Mouse (Mus musculus) limb, embryonic 14.5 days (tissue): ENCODE measurements around the gene Slc35c1. TPM values are rescaled to one million over a fixed set of nuclear protein-coding genes. Genes with fewer than 3 reads are reported as not detected.

Experiments
- ATAC-seq: fragments of 200-750 bp; cut with Nextera tagmentation; 2 replicates; pipeline ENCODE4 v1.8.0; 2017; ENCODE audit warnings: low read depth, moderate number of reproducible peaks, moderate TSS enrichment; ENCODE audit not compliant: low FRiP score
- DNase-seq: peaks from one replicate; pipeline ENCODE4 v3.0.0-alpha.2; 2015; ENCODE audit warnings: low spot score
- H3K27ac ChIP-seq: fragments of 300-500 bp; sonication (generic); replicated peaks from 2 replicates; pipeline ENCODE4 v1.5.1; 2014; ENCODE audit warnings: low read depth, mild to moderate bottlenecking, low read length, moderate library complexity, mixed read lengths
- H3K27me3 ChIP-seq: fragments of 300-500 bp; sonication (generic); 2 replicates; pipeline ENCODE4 v1.6.1; 2014; ENCODE audit warnings: low read length, mixed read lengths; ENCODE audit not compliant: control insufficient read depth, insufficient read depth
- H3K36me3 ChIP-seq: fragments of 300-500 bp; sonication (generic); 2 replicates; pipeline ENCODE4 v1.6.1; 2014; ENCODE audit warnings: mild to moderate bottlenecking, low read length, moderate library complexity, mixed read lengths; ENCODE audit not compliant: control insufficient read depth, insufficient read depth
- H3K4me1 ChIP-seq: fragments of 300-500 bp; sonication (generic); 2 replicates; pipeline ENCODE4 v1.6.1; 2014; ENCODE audit warnings: antibody characterized with exemption, low read length, mixed read lengths; ENCODE audit not compliant: control insufficient read depth, insufficient read depth
- H3K4me2 ChIP-seq: fragments of 300-500 bp; sonication (generic); replicated peaks from 2 replicates; pipeline ENCODE4 v1.6.1; 2014; ENCODE audit warnings: low read depth, mild to moderate bottlenecking, low read length, moderate library complexity; ENCODE audit not compliant: severe bottlenecking
- H3K4me3 ChIP-seq: fragments of 300-500 bp; sonication (generic); replicated peaks from 2 replicates; pipeline ENCODE4 v1.5.1; 2014; ENCODE audit warnings: low read length
- H3K9ac ChIP-seq: fragments of 300-500 bp; sonication (generic); 2 replicates; pipeline ENCODE4 v1.6.1; 2014; ENCODE audit warnings: mild to moderate bottlenecking, low read depth, low read length, moderate library complexity; ENCODE audit not compliant: severe bottlenecking
- H3K9me3 ChIP-seq: fragments of 300-500 bp; sonication (generic); 2 replicates; pipeline ENCODE4 v1.6.1; 2016; ENCODE audit warnings: low read length; ENCODE audit not compliant: control insufficient read depth
- POLR2A ChIP-seq: fragments of 200-500 bp; IDR thresholded peaks from 2 replicates; pipeline ENCODE4 v1.8.0; 2012; ENCODE audit warnings: inconsistent platforms, mild to moderate bottlenecking, moderate library complexity, borderline replicate concordance; ENCODE audit not compliant: insufficient read depth, insufficient read length; ENCODE audit errors: extremely low read depth
- WGBS: fragments of 180-500 bp; shearing (Covaris S2); extraction: QIAGEN DNeasy Blood & Tissue Kit; methylation state at CpG from one replicate; pipeline ENCODE4 v1.1.7; 2014; 5-methylcytosine and 5-hydroxymethylcytosine counted together
- polyA plus RNA-seq, 2 experiments: library from polyadenylated mRNA; depleted of rRNA in 1 of 2; stranded (reverse) in 1 of 2; unstranded in 1 of 2; fragments of >200 nt; fragmentation: Nextera tagmentation in 1 of 2; extraction: Ambion mirVana in 1 of 2; gene quantifications; 2 replicates each; pipeline versions ENCODE4 v1.2.1 to v1.2.3; 2012 to 2014

Slc35c1 gene
- polyA plus RNA-seq, 2 experiments = 14.3 to 16.1 TPM

DNA sequence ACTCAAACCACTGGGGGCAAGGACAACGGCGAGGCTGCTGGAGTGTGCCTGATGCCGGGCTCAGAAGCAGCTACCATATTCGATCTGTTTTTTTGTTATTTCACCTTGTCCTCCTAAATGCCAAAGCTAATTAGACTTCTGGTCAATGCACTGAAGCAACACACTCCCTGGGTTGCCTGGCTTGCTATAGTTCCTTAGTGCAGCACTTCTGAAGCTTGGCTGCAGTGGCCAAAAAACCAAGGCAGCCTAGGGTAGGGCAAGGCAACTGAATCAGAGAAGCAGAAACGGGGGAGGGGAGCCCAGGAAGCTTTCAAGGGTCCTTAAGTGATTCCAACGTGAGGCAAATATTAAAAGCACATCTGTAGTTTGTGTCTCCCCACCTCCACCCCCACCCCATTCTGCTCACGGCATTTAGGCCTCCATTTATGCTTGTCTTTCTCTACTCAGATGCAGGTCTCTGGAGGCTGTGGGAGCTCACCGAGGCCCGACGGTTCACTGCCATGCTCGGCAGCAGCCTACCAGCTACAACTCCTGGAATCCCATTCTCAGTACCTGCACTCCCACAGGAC, 28.6 kb downstream of the Slc35c1 start:
- peak overlapping the region; percentile 64 for H3K4me2 ChIP-seq
- ATAC-seq (no peak), DNase-seq (no peak)
- H3K4me1 ChIP-seq = peaks cover 54% of the 10 kb centered on the region
- 43% methylated on average over 11 of the region's 11 CpGs for WGBS
- peak overlapping the region; percentile 20; the same call in 1 of the 2 replicates for H3K27ac ChIP-seq
- no peaks in the 10 kb centered on the region for H3K9me3 ChIP-seq
- TF ChIP-seq POLR2A = no peak
- H3K36me3 ChIP-seq = no peaks in the 10 kb centered on the region
- peak overlapping the region; percentile 28 for H3K9ac ChIP-seq
- peak overlapping the region; percentile 88 for H3K4me3 ChIP-seq
- no peaks in the 10 kb centered on the region for H3K27me3 ChIP-seq

DNA sequence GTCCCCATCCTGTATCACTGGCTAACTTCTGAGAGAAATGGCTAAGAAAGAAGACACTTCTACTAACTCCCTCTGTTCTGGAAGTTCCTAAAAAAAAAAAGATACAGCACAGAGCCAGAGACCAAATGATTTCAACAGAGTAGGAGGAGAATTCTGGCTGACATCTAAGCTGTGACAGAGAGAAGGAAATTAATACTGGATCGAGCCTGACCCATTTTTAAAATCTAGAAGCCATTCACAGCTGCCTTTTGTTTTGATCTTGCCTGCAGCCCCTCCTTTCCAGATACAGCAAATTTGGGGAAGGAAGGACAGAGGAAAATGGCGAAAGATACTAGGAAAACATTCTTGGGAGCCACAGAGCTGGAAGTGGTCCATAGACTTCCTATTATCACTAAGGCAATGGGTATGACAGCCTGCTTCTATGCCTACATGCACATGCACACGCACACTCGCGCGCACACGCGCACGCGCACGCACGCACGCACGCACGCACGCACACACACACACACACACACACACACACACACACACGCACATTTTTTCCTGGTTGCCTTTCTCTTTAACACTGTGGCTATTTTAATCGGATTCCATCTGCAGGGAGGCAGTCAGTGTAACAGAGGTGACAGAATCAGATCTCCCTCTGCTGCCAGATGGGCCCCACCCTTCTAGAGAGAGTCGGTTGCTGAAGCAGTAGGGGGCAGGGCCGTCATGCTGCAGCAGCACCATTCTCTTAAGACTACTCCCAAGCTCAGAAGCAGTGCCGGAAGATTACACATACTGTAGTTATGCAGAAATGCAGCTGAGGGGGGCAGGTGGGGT, 29.4 kb downstream of the Slc35c1 start:
- H3K36me3 ChIP-seq = peaks cover 1% of the 10 kb centered on the region; the same call in 1 of the 2 replicates
- H3K4me1 ChIP-seq = peaks cover 56% of the 10 kb centered on the region
- no peak for TF ChIP-seq POLR2A
- DNase-seq (peak; percentile 59), ATAC-seq (no peak)
- H3K4me3 ChIP-seq = peak overlapping the region; percentile 88
- WGBS = 68% methylated on average over 21 of the region's 21 CpGs
- H3K9ac ChIP-seq = peak overlapping the region; percentile 28; the same call in 1 of the 2 replicates
- no peaks in the 10 kb centered on the region for H3K9me3 ChIP-seq
- H3K27me3 ChIP-seq = no peaks in the 10 kb centered on the region
- H3K27ac ChIP-seq = peak overlapping the region; percentile 20; the same call in 1 of the 2 replicates
- peak overlapping the region; percentile 64 for H3K4me2 ChIP-seq

DNA sequence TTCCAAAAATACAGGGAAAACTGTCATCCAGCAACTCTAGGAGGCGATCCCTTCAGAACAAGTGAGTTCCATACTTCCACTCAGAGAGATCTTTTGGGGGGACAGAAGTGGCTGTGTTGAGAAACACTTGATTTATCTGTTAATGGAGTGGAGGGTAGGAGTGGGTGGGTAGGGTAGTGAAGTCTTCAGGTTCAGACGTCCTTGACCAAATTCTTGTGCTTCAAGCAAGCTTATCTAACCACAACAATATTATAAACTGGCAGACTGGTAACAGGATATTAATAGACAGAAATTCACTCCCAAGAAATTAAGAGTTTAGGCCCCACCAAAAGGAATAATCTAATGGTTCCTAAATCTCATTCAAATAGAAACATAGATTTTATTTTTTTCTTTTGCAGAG, 30.2 kb downstream of the Slc35c1 start:
- ATAC-seq (no peak), DNase-seq (no peak)
- H3K36me3 ChIP-seq = peaks cover 9% of the 10 kb centered on the region
- no peak overlapping the region for H3K9ac ChIP-seq
- peaks cover 64% of the 10 kb centered on the region for H3K4me1 ChIP-seq
- no peak overlapping the region for H3K27ac ChIP-seq
- 84% methylated on average over 2 of the region's 2 CpGs for WGBS
- H3K4me3 ChIP-seq = no peak overlapping the region
- no peak for TF ChIP-seq POLR2A
- H3K27me3 ChIP-seq = no peaks in the 10 kb centered on the region
- no peaks in the 10 kb centered on the region for H3K9me3 ChIP-seq
- H3K4me2 ChIP-seq = no peak overlapping the region

DNA sequence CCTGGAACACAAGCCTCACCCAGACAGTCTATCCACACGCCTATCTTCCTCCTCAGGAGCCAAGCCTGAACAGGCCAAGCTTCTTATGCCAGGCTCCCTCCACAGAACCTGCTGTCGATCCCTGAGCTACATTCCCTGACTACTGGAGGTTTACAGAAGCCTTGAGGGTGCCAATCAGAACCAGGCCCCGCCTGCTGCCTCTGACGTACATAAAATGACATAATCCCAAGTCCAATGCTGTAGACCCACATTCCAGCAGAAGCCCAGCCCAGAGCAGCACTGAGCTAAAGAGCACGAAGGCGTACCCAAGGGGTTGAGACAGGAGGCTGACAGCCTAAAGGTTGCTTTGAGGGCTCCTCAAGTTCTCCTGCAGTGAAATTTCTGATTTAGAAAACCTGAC, 32.5 kb downstream of the Slc35c1 start:
- no peaks in the 10 kb centered on the region for H3K9me3 ChIP-seq
- H3K36me3 ChIP-seq = peaks cover 31% of the 10 kb centered on the region
- no peak for TF ChIP-seq POLR2A
- H3K4me3 ChIP-seq = no peak overlapping the region
- peaks cover 71% of the 10 kb centered on the region for H3K4me1 ChIP-seq
- no peak overlapping the region for H3K9ac ChIP-seq
- H3K27me3 ChIP-seq = no peaks in the 10 kb centered on the region
- H3K27ac ChIP-seq = peak overlapping the region; percentile 87
- peak; percentile 70 for DNase-seq
- H3K4me2 ChIP-seq = no peak overlapping the region
- WGBS = 38% methylated on average over 6 of the region's 6 CpGs
- peak; percentile 21; the same call in 1 of the 2 replicates for ATAC-seq

DNA sequence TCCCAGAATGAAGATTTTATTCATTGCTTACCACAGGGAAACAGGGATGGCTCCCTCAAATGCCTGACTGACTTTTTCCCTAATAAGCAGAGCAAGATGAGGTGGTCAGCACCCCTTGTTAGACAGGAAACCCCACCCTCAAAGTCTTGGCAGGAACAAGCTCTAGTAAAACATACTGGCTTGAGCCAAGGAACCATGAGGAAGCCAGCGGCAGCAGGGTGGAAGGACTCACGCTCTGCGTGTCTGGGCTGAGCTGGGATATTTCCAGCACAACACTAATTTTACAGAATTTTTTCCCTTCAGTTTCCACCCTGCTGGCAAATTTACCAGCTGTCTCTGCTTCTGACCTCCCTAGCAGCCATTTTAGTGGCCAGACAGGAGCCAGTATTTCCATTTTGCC, 33.9 kb downstream of the Slc35c1 start:
- WGBS = 36% methylated on average over 3 of the region's 3 CpGs
- ATAC-seq = peak; percentile 29; the same call in 1 of the 2 replicates
- Histone ChIP-seq H3K27me3 (no peaks in the 10 kb centered on the region), H3K4me3 (no peak overlapping the region), H3K36me3 (peaks cover 46% of the 10 kb centered on the region), H3K9ac (no peak overlapping the region), H3K4me1 (peaks cover 56% of the 10 kb centered on the region), H3K27ac (peak overlapping the region; percentile 87), H3K4me2 (no peak overlapping the region), H3K9me3 (no peaks in the 10 kb centered on the region)
- TF ChIP-seq POLR2A = no peak
- DNase-seq = peak; percentile 69
